Mouse (Mus musculus) liver, postnatal 0 days (tissue): Measurements from ENCODE around the gene Rsph3b. TPM values are rescaled to one million over a fixed set of nuclear protein-coding genes. Genes with fewer than 3 reads are reported as not detected.
"Not testable (repeated sequence)": the region's sequence is repeated elsewhere in the genome, so short reads cannot be mapped to it uniquely, and the experiment has no call there.

Source experiments
- ATAC-seq: fragments of 200-750 bp; cut with Nextera tagmentation; 2 replicates; pipeline ENCODE4 v1.8.0; 2017; ENCODE audit warnings: mild to moderate bottlenecking, moderate library complexity
- DNase-seq: peaks from one replicate; pipeline ENCODE4 v3.0.0-alpha.2; 2016
- H3K27ac ChIP-seq: fragments of 300-500 bp; sonication (generic); 2 replicates; pipeline ENCODE4 v1.5.1; 2014; ENCODE audit warnings: antibody characterized with exemption, moderate library complexity, mild to moderate bottlenecking, low read depth
- H3K27me3 ChIP-seq: fragments of 300-500 bp; sonication (generic); 2 replicates; pipeline ENCODE4 v1.6.1; 2014; ENCODE audit warnings: low read length, control low read depth, mixed read lengths; ENCODE audit not compliant: insufficient read depth
- H3K36me3 ChIP-seq: fragments of 300-500 bp; sonication (generic); replicated peaks from 2 replicates; pipeline ENCODE4 v1.6.1; 2014; ENCODE audit warnings: mild to moderate bottlenecking, control low read depth, low read length, moderate library complexity, mixed read lengths; ENCODE audit not compliant: insufficient read depth
- H3K4me1 ChIP-seq: fragments of 300-500 bp; sonication (generic); 2 replicates; pipeline ENCODE4 v1.6.1; 2014; ENCODE audit warnings: antibody characterized with exemption, mild to moderate bottlenecking, control low read depth; ENCODE audit not compliant: insufficient read depth
- H3K4me2 ChIP-seq: fragments of 300-500 bp; sonication (generic); 2 replicates; pipeline ENCODE4 v1.6.1; 2014; ENCODE audit warnings: low read depth, mild to moderate bottlenecking, low read length, moderate library complexity, mixed read lengths
- H3K4me3 ChIP-seq: fragments of 300-500 bp; sonication (generic); 2 replicates; pipeline ENCODE4 v1.5.1; 2014; ENCODE audit warnings: low read depth, low read length
- H3K9ac ChIP-seq: fragments of 300-500 bp; sonication (generic); replicated peaks from 2 replicates; pipeline ENCODE4 v1.6.1; 2014; ENCODE audit warnings: mild to moderate bottlenecking, moderate library complexity
- H3K9me3 ChIP-seq: fragments of 300-500 bp; sonication (generic); 2 replicates; pipeline ENCODE4 v1.6.1; 2016; ENCODE audit warnings: mild to moderate bottlenecking, control low read depth, low read length, mixed read lengths
- WGBS: fragments of 180-500 bp; shearing (Covaris S2); extraction: QIAGEN DNeasy Blood & Tissue Kit; methylation state at CpG from one replicate; pipeline ENCODE4 v1.1.7; 2014; ENCODE audit not compliant: insufficient replicate concordance; 5-methylcytosine and 5-hydroxymethylcytosine counted together
- polyA plus RNA-seq: library from polyadenylated mRNA; unstranded; fragments of >200 nt; fragmentation: Nextera tagmentation; extraction: Ambion mirVana; gene quantifications from 2 replicates; pipeline ENCODE4 v1.2.1, GENCODE M21; 2015

Gene Rsph3b
- polyA plus RNA-seq = 13.2 and 14.5 TPM in 2 replicates

- Histone ChIP-seq H3K27ac (peak within 1 kb of the TSS; percentile 79), H3K4me3 (peak within 1 kb of the TSS; percentile 70), H3K9ac (peak within 1 kb of the TSS; percentile 66), H3K4me2 (peak within 1 kb of the TSS; percentile 80)
- peak; percentile 83 for DNase-seq
- WGBS = under 1% methylated on average over 68 of the region's 73 CpGs
- H3K36me3 ChIP-seq, H3K27me3 ChIP-seq, H3K4me1 ChIP-seq, H3K9me3 ChIP-seq: not testable (repeated sequence)
- peak; percentile 95 for ATAC-seq
Observed at GRCm38 (mm10) chr17:6947984-6948768, at the start of gene Rsph3b. TSS of gene Rsph3b (minus strand) at chr17:6948682.

- WGBS = no CpG with 5 or more reads among the region's 7 CpGs
- H3K4me3 ChIP-seq, H3K9ac ChIP-seq, H3K36me3 ChIP-seq, H3K27me3 ChIP-seq, H3K4me2 ChIP-seq, DNase-seq, H3K4me1 ChIP-seq, H3K27ac ChIP-seq, ATAC-seq, H3K9me3 ChIP-seq: not testable (repeated sequence)
Observed at GRCm38 (mm10) chr17:6997778-6998490, 49.5 kb upstream of the Rsph3b start.

GRCm38 (mm10) chr17:6996826-6997225 is 48.3 kb upstream of the Rsph3b start:
- H3K36me3 ChIP-seq, ATAC-seq, DNase-seq, H3K27ac ChIP-seq, H3K4me2 ChIP-seq, H3K9me3 ChIP-seq, H3K27me3 ChIP-seq, H3K4me1 ChIP-seq, H3K9ac ChIP-seq, H3K4me3 ChIP-seq: not testable (repeated sequence)
- WGBS = 77% methylated on average over 8 of the region's 8 CpGs

DNA sequence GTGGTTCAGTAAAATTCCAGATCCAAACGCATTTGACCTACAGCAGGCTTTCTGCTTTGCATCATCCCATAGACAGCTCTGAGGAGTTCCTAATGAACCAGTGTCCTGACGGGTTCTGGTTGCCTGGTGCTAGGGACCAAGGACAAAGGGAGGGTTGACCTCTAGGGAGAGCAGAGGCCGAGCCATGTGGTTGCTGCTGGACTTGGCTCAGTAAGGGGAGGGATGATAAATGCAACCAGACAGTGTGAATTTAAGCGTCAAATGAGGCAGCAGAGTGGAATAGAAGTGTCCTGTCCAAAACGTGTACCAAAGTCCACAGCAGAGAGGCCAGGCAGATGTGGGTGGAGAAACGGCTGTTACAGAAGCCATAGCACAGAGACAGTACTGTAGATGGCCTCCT is 47.0 kb upstream of the Rsph3b start:
- not testable (repeated sequence) for H3K27ac ChIP-seq, H3K9me3 ChIP-seq, H3K36me3 ChIP-seq, H3K4me1 ChIP-seq, H3K9ac ChIP-seq, H3K27me3 ChIP-seq, H3K4me3 ChIP-seq, H3K4me2 ChIP-seq, DNase-seq
- peak; percentile 25; the same call in 1 of the 2 replicates for ATAC-seq
- no CpG with 5 or more reads among the region's 6 CpGs for WGBS

DNA sequence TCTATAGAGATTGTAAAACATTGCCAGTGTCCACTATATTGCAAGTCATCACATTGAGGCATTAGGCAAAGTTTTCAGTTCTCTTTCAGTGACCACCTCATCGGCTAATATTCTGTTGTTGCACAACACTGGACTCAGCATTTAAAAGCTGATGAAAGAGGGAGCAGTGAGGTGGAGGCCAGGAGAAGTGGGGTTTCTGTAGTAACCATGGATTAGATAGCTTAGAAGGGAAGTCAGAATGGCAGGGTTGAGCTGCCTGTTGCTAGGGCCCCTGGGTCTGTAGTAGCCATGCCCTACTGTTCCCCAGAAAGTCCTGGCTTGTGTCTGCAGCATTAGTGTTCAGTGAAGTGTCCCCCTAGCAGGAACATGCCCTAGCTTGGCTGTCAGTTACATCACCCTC is 37.6 kb upstream of the Rsph3b start:
- not testable (repeated sequence) for ATAC-seq, H3K4me1 ChIP-seq, H3K9me3 ChIP-seq, H3K36me3 ChIP-seq, DNase-seq, H3K4me3 ChIP-seq, H3K9ac ChIP-seq, H3K27me3 ChIP-seq, H3K27ac ChIP-seq, H3K4me2 ChIP-seq
- 62% methylated on average over 1 of the region's 1 CpGs for WGBS

DNA sequence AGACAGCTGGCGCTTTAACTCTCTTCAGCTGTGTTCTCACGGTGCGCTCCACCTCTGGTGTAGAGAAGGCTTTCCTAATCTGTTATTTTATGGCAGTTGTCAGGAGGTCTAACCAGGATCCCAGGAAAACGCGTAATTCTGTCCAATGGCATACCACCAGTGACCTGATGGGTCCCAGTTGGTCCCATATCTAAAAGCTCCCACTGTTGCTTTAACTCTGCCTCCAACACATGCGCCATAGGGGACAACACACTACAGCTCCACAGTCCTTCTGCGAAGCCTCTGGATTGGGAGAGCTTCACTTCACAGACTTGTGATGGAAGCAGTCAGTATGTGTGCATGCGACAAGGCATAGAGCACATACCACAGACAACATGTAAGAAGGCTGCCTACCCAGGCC is 31.7 kb upstream of the Rsph3b start:
- ATAC-seq = not testable (repeated sequence)

DNA sequence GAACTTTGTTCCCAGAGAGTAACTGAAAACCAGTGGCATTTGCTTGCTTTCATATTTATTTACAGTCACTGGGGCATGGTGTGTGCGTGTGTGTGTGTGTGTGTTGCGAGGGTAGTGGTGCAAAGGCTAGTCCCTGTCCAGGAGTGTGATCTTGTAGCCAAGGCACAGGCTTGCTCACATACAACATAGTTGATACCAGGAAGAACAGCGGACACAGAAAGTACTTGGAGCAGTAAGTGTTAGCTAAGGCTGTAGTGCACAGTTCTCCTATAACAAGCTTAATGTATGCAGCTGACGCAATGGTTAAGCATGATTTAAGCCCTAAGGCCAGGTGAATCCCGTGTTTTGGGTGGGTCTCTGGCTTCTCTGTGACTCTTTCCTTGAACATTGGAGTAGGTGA is 30.9 kb upstream of the Rsph3b start:
- H3K4me1 ChIP-seq, DNase-seq, ATAC-seq, H3K9me3 ChIP-seq, H3K27me3 ChIP-seq, H3K36me3 ChIP-seq: not testable (repeated sequence)
- peak overlapping the region; percentile 82; the same call in 1 of the 2 replicates for H3K27ac ChIP-seq
- peak overlapping the region; percentile 64 for H3K4me3 ChIP-seq
- H3K4me2 ChIP-seq = peak overlapping the region; percentile 68
- H3K9ac ChIP-seq = peak overlapping the region; percentile 80; the same call in 1 of the 2 replicates
- 8% methylated on average over 4 of the region's 5 CpGs for WGBS

More for the DNA sequence above, 31.7 kb upstream of the Rsph3b start:
- not testable (repeated sequence) for H3K9ac ChIP-seq, DNase-seq, H3K27ac ChIP-seq, H3K4me3 ChIP-seq, H3K4me2 ChIP-seq, H3K36me3 ChIP-seq, H3K4me1 ChIP-seq, H3K9me3 ChIP-seq, H3K27me3 ChIP-seq
- WGBS = 92% methylated on average over 5 of the region's 8 CpGs

DNA sequence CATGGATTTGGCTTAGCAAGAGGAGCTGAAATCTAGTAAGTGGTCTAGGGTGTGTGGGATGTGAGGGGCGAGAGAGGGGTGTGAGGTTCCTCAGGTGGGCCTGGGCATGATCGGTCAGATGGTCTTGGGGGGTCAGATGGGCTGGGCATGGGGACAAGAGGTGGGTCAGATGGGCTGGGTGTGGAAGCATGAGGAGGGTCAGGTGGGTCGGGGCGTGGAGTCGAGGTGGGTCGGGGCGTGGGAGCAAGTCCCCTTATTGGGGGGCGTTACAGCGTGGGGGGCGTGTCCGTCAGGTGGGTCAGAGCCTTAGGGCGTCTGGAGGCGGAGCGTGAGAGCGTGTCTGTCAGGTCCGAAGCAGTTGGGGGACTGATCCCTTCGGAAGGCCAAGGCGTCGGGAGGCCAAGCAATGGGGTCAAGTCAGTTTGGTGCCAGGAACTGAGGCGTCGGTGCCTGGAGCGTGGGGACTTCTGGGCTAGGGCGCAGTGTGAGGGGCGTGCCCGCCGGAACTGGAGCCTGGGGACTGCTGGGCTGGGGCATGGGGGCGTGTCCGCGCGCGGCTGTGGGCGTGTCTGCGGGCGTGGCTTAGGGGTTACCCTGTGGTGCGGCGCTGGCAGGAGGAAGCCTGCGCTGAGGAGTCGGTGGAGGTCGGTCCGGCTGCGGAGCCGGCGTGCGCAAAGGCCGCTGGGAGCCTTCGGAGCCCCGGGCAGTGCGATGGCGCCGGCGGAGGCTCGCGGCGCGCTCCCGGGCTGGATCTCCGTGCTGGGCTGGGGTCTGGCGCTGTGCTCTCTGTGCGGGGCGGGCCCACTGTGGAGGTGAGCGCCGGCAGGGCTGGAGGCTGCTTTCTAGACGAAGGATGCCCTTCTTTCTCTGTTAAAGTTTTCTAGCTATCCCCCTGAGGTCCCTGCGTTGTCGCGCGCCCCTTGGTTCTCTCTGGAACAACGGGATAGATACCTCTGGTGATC is 30.1 kb upstream of the Rsph3b start, which contains the start of gene Gm49721:
Gm49721 (plus strand) TSS at position 618 of the 962 bp plus-strand sequence.
- not testable (repeated sequence) for H3K27me3 ChIP-seq
- DNase-seq = peak; percentile 32
- peak within 1 kb of the TSS; percentile 82 for H3K27ac ChIP-seq

GRCm38 (mm10) chr17:6974985-6975384 is 26.5 kb upstream of the Rsph3b start:
- ATAC-seq, DNase-seq, H3K9ac ChIP-seq, H3K4me1 ChIP-seq, H3K4me3 ChIP-seq, H3K27me3 ChIP-seq, H3K36me3 ChIP-seq, H3K9me3 ChIP-seq, H3K27ac ChIP-seq, H3K4me2 ChIP-seq: not testable (repeated sequence)
- 58% methylated on average over 3 of the region's 3 CpGs for WGBS

More for the DNA sequence above, 30.1 kb upstream of the Rsph3b start, which contains the start of gene Gm49721:
- H3K4me1 ChIP-seq, H3K36me3 ChIP-seq, H3K9me3 ChIP-seq: not testable (repeated sequence)
- peak within 1 kb of the TSS; percentile 80 for H3K9ac ChIP-seq
- peak; percentile 99 for ATAC-seq
- H3K4me3 ChIP-seq = peak within 1 kb of the TSS; percentile 64
- WGBS = 2% methylated on average over 30 of the region's 68 CpGs
- peak within 1 kb of the TSS; percentile 68 for H3K4me2 ChIP-seq
